Mouse (Mus musculus): ENCODE data around the gene Pou3f1. TPM values are rescaled to one million over a fixed set of nuclear protein-coding genes. Genes with fewer than 3 reads are reported as not detected.

The Pou3f1 gene
- polyA plus RNA-seq, 1 experiment from 2014 or later: 1.2 TPM

GRCm38 (mm10) chr4:124685453-124685852 lies 28.8 kb downstream of the Pou3f1 start:
- H3K4me1 ChIP-seq (ENCODE audit: control insufficient read depth, insufficient read depth, low read length): no peaks in the 10 kb centered on the region
- no peak overlapping the region for H3K4me3 ChIP-seq (ENCODE audit: low read depth, low read length)
- no peak overlapping the region for H3K9ac ChIP-seq (ENCODE audit: low read depth, low read length)
- DNase-seq (ENCODE audit: low spot score): no peak
- no peak overlapping the region for H3K27ac ChIP-seq (replicated peaks; ENCODE audit: low read depth, low read length)
- no peak overlapping the region for H3K4me2 ChIP-seq (ENCODE audit: low read depth, low read length)
- ATAC-seq (ENCODE audit: low read depth): no peak
- H3K36me3 ChIP-seq (ENCODE audit: control insufficient read depth, insufficient read depth, low read length): peaks cover 62% of the 10 kb centered on the region
- no peaks in the 10 kb centered on the region for H3K27me3 ChIP-seq (replicated peaks; ENCODE audit: control insufficient read depth, insufficient read depth, low read length)
- no peaks in the 10 kb centered on the region for H3K9me3 ChIP-seq (ENCODE audit: control insufficient read depth, low read length)
- WGBS: 94% methylated on average over 8 of the region's 8 CpGs

- H3K4me1 ChIP-seq (ENCODE audit: control insufficient read depth, insufficient read depth, low read length): no peaks in the 10 kb centered on the region
- no peak for ATAC-seq (ENCODE audit: low read depth)
- H3K9ac ChIP-seq (ENCODE audit: low read depth, low read length): no peak overlapping the region
- no peak for DNase-seq (ENCODE audit: low spot score)
- H3K9me3 ChIP-seq (ENCODE audit: control insufficient read depth, low read length): no peaks in the 10 kb centered on the region
- no peak overlapping the region for H3K4me2 ChIP-seq (ENCODE audit: low read depth, low read length)
- no peak overlapping the region for H3K4me3 ChIP-seq (ENCODE audit: low read depth, low read length)
- H3K36me3 ChIP-seq (ENCODE audit: control insufficient read depth, insufficient read depth, low read length): peaks cover 58% of the 10 kb centered on the region
- no peak overlapping the region for H3K27ac ChIP-seq (replicated peaks; ENCODE audit: low read depth, low read length)
- 87% methylated on average over 8 of the region's 8 CpGs for WGBS
- no peaks in the 10 kb centered on the region for H3K27me3 ChIP-seq (replicated peaks; ENCODE audit: control insufficient read depth, insufficient read depth, low read length)
Observed at GRCm38 (mm10) chr4:124685897-124686402, 29.3 kb downstream of the Pou3f1 start.

GRCm38 (mm10) chr4:124691455-124691854 lies 34.8 kb downstream of the Pou3f1 start:
- DNase-seq (ENCODE audit: low spot score) (no peak), ATAC-seq (ENCODE audit: low read depth) (no peak)
- no peak overlapping the region for H3K4me3 ChIP-seq (ENCODE audit: low read depth, low read length)
- no peaks in the 10 kb centered on the region for H3K9me3 ChIP-seq (ENCODE audit: control insufficient read depth, low read length)
- H3K27me3 ChIP-seq (replicated peaks; ENCODE audit: control insufficient read depth, insufficient read depth, low read length): no peaks in the 10 kb centered on the region
- H3K36me3 ChIP-seq (ENCODE audit: control insufficient read depth, insufficient read depth, low read length): peaks cover 10% of the 10 kb centered on the region; the same call in 1 of the 2 replicates
- H3K4me1 ChIP-seq (ENCODE audit: control insufficient read depth, insufficient read depth, low read length): peaks cover 10% of the 10 kb centered on the region
- WGBS: 88% methylated on average over 8 of the region's 8 CpGs
- no peak overlapping the region for H3K27ac ChIP-seq (replicated peaks; ENCODE audit: low read depth, low read length)
- H3K4me2 ChIP-seq (ENCODE audit: low read depth, low read length): no peak overlapping the region
- no peak overlapping the region for H3K9ac ChIP-seq (ENCODE audit: low read depth, low read length)

DNA sequence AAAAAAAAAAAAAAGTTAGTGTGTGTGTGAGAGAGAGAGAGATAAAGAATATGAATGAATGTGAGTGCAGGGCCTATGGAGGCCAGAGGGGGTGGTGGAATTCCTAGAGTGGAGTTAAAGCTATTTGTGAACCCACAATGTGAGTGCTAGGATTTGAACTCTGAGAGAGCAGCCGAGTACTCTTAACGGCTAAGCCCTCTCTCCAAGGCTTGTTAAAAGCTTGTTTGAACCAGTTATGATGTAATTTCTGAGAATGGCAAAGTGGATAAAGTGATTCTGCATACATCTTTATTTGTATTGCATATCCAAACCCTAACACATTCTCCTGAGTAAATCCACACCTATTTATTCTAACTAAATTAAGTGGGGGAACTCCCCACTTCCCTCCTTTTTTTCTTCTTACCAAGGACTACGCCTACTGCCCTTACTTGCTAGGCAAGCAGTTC lies 35.8 kb downstream of the Pou3f1 start:
- Histone ChIP-seq H3K9me3 (ENCODE audit: control insufficient read depth, low read length) (no peaks in the 10 kb centered on the region), H3K36me3 (ENCODE audit: control insufficient read depth, insufficient read depth, low read length) (peaks cover 10% of the 10 kb centered on the region; the same call in 1 of the 2 replicates), H3K27ac (replicated peaks; ENCODE audit: low read depth, low read length) (no peak overlapping the region), H3K4me1 (ENCODE audit: control insufficient read depth, insufficient read depth, low read length) (peaks cover 10% of the 10 kb centered on the region), H3K4me2 (ENCODE audit: low read depth, low read length) (peak overlapping the region; percentile 63), H3K4me3 (ENCODE audit: low read depth, low read length) (peak overlapping the region; percentile 95), H3K9ac (ENCODE audit: low read depth, low read length) (peak overlapping the region; percentile 91), H3K27me3 (replicated peaks; ENCODE audit: control insufficient read depth, insufficient read depth, low read length) (no peaks in the 10 kb centered on the region)
- WGBS: 66% methylated on average over 3 of the region's 3 CpGs
- DNase-seq (ENCODE audit: low spot score): no peak
- no peak for ATAC-seq (ENCODE audit: low read depth)

DNA sequence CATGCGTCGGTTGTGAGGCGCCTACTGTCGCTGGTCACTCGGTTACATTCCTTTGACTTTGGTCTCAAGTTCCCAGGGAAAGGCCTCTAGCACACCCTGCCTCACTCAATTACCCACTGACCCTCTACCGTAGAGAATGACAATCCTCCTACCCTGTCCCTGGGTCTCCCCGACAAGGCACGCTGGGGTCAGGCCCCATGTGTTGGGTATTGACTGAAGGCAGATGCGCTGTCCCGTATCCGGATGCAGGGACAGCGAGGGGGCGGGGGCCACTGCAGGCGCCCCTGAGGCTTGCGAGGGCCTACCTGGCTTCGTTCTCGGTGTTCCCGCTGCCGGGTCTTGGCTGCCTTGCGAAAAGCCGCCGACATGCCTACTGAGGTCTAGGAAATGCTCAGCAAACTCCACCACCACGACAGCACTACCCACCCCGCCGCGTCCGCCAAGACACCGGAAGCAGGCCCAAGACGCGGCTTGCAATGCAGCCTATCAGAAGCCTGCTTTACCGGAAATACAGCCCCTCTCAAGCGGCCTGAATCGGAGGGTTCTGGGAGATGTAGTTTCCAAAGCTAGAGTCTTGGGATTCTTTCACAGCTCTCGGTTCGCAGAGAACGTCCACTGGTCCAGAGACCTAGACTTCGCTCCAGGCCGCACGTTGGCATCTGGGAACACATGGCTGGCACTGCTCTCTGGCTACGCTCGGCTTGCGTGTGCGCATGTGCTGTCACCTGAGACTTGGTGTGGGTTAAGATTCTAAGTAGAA lies 36.7 kb downstream of the Pou3f1 start, which contains the start of gene Utp11:
Gene Utp11 (minus strand): TSS at position 466 of the 760 bp plus-strand sequence.
- Histone ChIP-seq H3K4me3 (ENCODE audit: low read depth, low read length) (peak within 1 kb of the TSS; percentile 95), H3K36me3 (ENCODE audit: control insufficient read depth, insufficient read depth, low read length) (peaks cover 10% of the 10 kb centered on the region; the same call in 1 of the 2 replicates), H3K9me3 (ENCODE audit: control insufficient read depth, low read length) (no peaks in the 10 kb centered on the region), H3K4me1 (ENCODE audit: control insufficient read depth, insufficient read depth, low read length) (peaks cover 10% of the 10 kb centered on the region), H3K9ac (ENCODE audit: low read depth, low read length) (peak within 1 kb of the TSS; percentile 91), H3K27ac (replicated peaks; ENCODE audit: low read depth, low read length) (peak within 1 kb of the TSS; percentile 77), H3K27me3 (replicated peaks; ENCODE audit: control insufficient read depth, insufficient read depth, low read length) (no peaks in the 10 kb centered on the region), H3K4me2 (ENCODE audit: low read depth, low read length) (peak within 1 kb of the TSS; percentile 63)
- DNase-seq (ENCODE audit: low spot score): peak; percentile 97
- ATAC-seq (ENCODE audit: low read depth): peak; percentile 97
- WGBS: under 1% methylated on average over 38 of the region's 43 CpGs

GRCm38 (mm10) chr4:124694572-124694971 lies 38.0 kb downstream of the Pou3f1 start:
- no peak overlapping the region for H3K4me2 ChIP-seq (ENCODE audit: low read depth, low read length)
- H3K4me1 ChIP-seq (ENCODE audit: control insufficient read depth, insufficient read depth, low read length): peaks cover 10% of the 10 kb centered on the region
- H3K27ac ChIP-seq (replicated peaks; ENCODE audit: low read depth, low read length): no peak overlapping the region
- peaks cover 3% of the 10 kb centered on the region; the same call in 1 of the 2 replicates for H3K36me3 ChIP-seq (ENCODE audit: control insufficient read depth, insufficient read depth, low read length)
- no peaks in the 10 kb centered on the region for H3K9me3 ChIP-seq (ENCODE audit: control insufficient read depth, low read length)
- no peaks in the 10 kb centered on the region for H3K27me3 ChIP-seq (replicated peaks; ENCODE audit: control insufficient read depth, insufficient read depth, low read length)
- 71% methylated on average over 2 of the region's 2 CpGs for WGBS
- ATAC-seq (ENCODE audit: low read depth) (no peak), DNase-seq (ENCODE audit: low spot score) (no peak)
- H3K9ac ChIP-seq (ENCODE audit: low read depth, low read length): no peak overlapping the region
- H3K4me3 ChIP-seq (ENCODE audit: low read depth, low read length): no peak overlapping the region

DNA sequence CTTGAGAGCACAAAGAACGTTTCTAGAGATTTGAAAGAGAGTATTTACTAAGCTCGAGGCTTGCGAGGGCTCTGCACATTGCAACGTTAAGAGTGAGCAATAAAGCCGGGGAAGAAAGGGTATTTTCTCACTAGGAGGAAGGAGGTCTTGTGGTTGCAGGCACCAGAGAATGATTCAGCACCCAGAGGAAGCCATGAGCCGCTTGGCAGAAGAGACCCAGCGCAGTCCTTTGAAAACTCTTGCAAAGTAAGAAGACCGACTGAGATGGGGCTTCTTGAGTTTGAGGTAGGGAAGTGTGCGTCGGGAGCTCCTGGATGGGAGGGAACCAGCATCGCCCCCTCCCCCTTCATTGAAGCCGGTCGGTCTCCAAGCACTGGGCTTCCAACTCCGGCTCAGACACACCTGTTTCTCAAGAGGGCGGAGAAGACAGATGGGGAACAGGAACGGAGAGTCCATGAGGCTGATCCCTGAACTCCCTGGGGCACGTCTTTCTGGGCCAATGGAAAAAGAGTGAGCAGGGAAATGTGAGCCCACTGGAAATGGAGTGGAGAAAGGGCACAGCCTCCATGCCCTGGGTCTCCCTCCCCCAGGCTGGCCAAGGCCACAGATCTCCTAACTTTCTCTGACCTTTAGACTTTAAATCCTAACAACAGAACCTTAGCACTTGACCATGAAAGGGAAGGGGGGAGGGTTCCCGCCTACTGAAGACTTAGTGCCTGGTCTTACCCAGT lies 39.3 kb downstream of the Pou3f1 start:
- Histone ChIP-seq H3K27ac (replicated peaks; ENCODE audit: low read depth, low read length) (no peak overlapping the region), H3K4me1 (ENCODE audit: control insufficient read depth, insufficient read depth, low read length) (peaks cover 10% of the 10 kb centered on the region), H3K36me3 (ENCODE audit: control insufficient read depth, insufficient read depth, low read length) (peaks cover 2% of the 10 kb centered on the region; the same call in 1 of the 2 replicates), H3K9me3 (ENCODE audit: control insufficient read depth, low read length) (no peaks in the 10 kb centered on the region), H3K4me2 (ENCODE audit: low read depth, low read length) (peak overlapping the region; percentile 30), H3K9ac (ENCODE audit: low read depth, low read length) (no peak overlapping the region), H3K4me3 (ENCODE audit: low read depth, low read length) (no peak overlapping the region), H3K27me3 (replicated peaks; ENCODE audit: control insufficient read depth, insufficient read depth, low read length) (no peaks in the 10 kb centered on the region)
- 9% methylated on average over 18 of the region's 18 CpGs for WGBS
- no peak for ATAC-seq (ENCODE audit: low read depth)
- peak; percentile 50 for DNase-seq (ENCODE audit: low spot score)

GRCm38 (mm10) chr4:124699791-124700190 lies 43.2 kb downstream of the Pou3f1 start:
- Histone ChIP-seq H3K36me3 (ENCODE audit: control insufficient read depth, insufficient read depth, low read length) (no peaks in the 10 kb centered on the region; the same call in 1 of the 2 replicates), H3K4me3 (ENCODE audit: low read depth, low read length) (peak overlapping the region; percentile 81), H3K27me3 (replicated peaks; ENCODE audit: control insufficient read depth, insufficient read depth, low read length) (no peaks in the 10 kb centered on the region), H3K27ac (replicated peaks; ENCODE audit: low read depth, low read length) (peak overlapping the region; percentile 90), H3K9me3 (ENCODE audit: control insufficient read depth, low read length) (no peaks in the 10 kb centered on the region), H3K4me2 (ENCODE audit: low read depth, low read length) (peak overlapping the region; percentile 77), H3K9ac (ENCODE audit: low read depth, low read length) (peak overlapping the region; percentile 92), H3K4me1 (ENCODE audit: control insufficient read depth, insufficient read depth, low read length) (peaks cover 30% of the 10 kb centered on the region)
- ATAC-seq (ENCODE audit: low read depth) (no peak), DNase-seq (ENCODE audit: low spot score) (no peak)
- 9% methylated on average over 6 of the region's 6 CpGs for WGBS
